Mouse (Mus musculus) hindbrain, embryonic 10.5 days (tissue): ENCODE measurements at regions not wholly inside any gene's neighbourhood (a gene's known extent, or its start where the extent isn't known, plus 50 kb on each side); places are given as distances from the start of the nearest gene placed in this dataset.

Experiments
- DNase-seq: peaks from one replicate; pipeline ENCODE4 v3.0.0-alpha.2; 2017; ENCODE audit warnings: low spot score
- H3K27ac ChIP-seq: fragments of 300-500 bp; sonication (generic); 2 replicates; pipeline ENCODE4 v1.5.1; 2016; ENCODE audit warnings: mild to moderate bottlenecking, moderate library complexity
- H3K27me3 ChIP-seq: fragments of 300-500 bp; sonication (generic); 2 replicates; pipeline ENCODE4 v1.6.1; 2016; ENCODE audit warnings: mild to moderate bottlenecking; ENCODE audit not compliant: poor library complexity, insufficient read depth, severe bottlenecking
- H3K36me3 ChIP-seq: fragments of 300-500 bp; sonication (generic); 2 replicates; pipeline ENCODE4 v1.6.1; 2016; ENCODE audit warnings: mild to moderate bottlenecking, moderate library complexity
- H3K4me1 ChIP-seq: fragments of 300-500 bp; sonication (generic); replicated peaks from 2 replicates; pipeline ENCODE4 v1.6.1; 2016; ENCODE audit warnings: mild to moderate bottlenecking
- H3K4me3 ChIP-seq: fragments of 300-500 bp; sonication (generic); 2 replicates; pipeline ENCODE4 v1.5.1; 2016; ENCODE audit warnings: mild to moderate bottlenecking, moderate library complexity
- H3K9me3 ChIP-seq: fragments of 300-500 bp; sonication (generic); 2 replicates; pipeline ENCODE4 v1.6.1; 2016; ENCODE audit warnings: mild to moderate bottlenecking, moderate library complexity
- WGBS: fragments of 180-500 bp; shearing (Covaris S2); methylation state at CpG from one replicate; pipeline ENCODE4 v1.1.7; 2016; 5-methylcytosine and 5-hydroxymethylcytosine counted together

DNA sequence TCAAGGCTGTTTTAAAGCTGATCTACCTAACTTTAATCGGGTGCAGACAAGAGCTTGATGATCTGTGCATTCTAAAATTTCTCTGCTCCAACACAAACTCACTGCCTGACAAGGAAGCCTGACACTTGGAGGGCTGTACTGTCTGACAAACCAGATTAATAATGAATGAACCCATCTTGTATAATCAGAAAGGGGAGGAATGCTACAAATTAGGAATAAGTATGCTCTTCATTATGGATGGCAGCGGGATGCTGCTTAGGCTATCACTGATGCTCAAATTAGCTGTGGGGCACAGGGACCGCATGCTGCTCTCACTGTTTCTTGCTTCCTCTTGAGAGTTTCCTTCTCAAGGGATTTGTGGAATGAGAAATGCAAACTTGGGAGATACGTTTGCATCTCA lies 213.8 kb upstream of the Veph1 start:
- H3K9me3 ChIP-seq, result no peaks in the 10 kb centered on the region
- peaks cover 9% of the 10 kb centered on the region for H3K4me1 ChIP-seq
- no peaks in the 10 kb centered on the region for H3K36me3 ChIP-seq
- H3K27ac ChIP-seq, result no peak overlapping the region
- 82% methylated on average over 4 of the region's 4 CpGs for WGBS
- H3K4me3 ChIP-seq, result no peak overlapping the region
- H3K27me3 ChIP-seq, result no peaks in the 10 kb centered on the region
- no peak for DNase-seq

DNA sequence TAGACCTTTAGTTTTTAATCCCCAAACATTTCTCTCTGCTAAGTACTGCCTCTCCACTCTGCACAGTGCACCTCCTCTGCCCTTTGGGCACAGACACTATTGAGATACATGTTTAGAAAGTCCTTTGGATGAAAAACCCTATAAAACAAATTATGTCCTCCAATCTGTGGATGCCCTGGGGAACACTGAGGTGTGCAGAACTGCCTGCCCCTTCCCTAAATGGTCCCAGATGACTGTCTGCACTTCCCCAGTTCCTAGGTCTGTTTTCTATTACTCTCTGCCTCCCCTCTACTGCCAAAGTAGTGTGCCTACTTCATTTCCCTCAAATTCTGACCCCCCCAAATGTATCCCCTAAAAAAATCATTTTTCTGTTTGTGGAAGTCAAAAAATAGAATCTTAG lies 209.5 kb upstream of the Veph1 start:
- Histone ChIP-seq H3K9me3 (no peaks in the 10 kb centered on the region), H3K36me3 (no peaks in the 10 kb centered on the region), H3K27me3 (no peaks in the 10 kb centered on the region), H3K4me3 (no peak overlapping the region), H3K4me1 (peaks cover 10% of the 10 kb centered on the region), H3K27ac (no peak overlapping the region)
- no peak for DNase-seq

DNA sequence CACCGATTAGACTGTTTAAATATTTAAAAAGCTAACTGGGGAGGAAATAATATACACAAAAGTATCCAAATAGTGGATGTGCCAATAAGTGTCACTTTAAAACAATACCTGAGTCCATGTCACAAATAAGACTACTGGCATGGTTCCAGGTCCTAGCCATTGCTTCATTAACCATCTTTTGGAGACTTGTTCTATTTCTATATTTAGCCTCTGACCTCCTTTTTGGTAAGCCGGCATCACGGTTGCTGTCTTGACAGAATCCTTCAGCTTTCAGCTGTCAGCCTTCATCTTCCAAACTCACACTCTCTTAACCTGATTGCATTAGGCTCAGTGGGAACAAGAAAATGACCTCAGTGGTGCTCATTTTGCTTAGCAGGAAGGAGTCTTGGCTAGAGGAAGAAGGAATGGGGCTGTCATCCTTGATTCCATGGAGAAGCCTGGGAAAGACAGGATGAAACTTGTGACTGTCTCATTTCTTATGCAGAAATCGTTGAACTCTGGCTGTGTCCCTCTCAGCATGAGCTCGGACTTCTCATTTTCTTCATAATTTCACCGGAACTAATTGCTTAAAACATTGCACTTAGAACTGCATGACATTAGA lies 208.9 kb upstream of the Veph1 start:
- no peaks in the 10 kb centered on the region for H3K27me3 ChIP-seq
- DNase-seq, result no peak
- H3K4me3 ChIP-seq, result no peak overlapping the region
- H3K27ac ChIP-seq, result no peak overlapping the region
- H3K9me3 ChIP-seq, result no peaks in the 10 kb centered on the region
- no peaks in the 10 kb centered on the region for H3K36me3 ChIP-seq
- peaks cover 10% of the 10 kb centered on the region for H3K4me1 ChIP-seq
- WGBS, result 59% methylated on average over 6 of the region's 6 CpGs

DNA sequence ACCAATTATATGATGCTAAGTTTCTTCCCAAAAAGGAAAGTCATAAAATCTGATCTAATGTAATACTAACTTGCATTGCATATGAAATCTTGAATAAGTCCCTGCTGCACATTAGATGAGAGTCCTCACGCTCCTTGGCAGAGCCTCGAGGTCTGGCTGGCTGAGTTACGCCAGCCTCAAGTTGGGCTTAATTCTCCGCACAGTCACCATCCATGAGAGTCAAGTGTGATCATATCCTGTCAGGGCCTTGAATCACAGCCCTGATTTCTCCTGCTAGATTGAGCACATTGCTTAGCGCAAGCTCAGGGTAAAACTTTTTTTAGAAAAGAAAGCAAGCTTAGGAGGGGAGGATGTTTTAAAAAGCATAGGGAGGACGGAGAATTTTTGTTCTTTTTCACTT lies 208.1 kb upstream of the Veph1 start:
- H3K27ac ChIP-seq, result no peak overlapping the region
- 88% methylated on average over 6 of the region's 6 CpGs for WGBS
- H3K36me3 ChIP-seq, result no peaks in the 10 kb centered on the region
- no peak for DNase-seq
- H3K27me3 ChIP-seq, result no peaks in the 10 kb centered on the region
- no peak overlapping the region for H3K4me3 ChIP-seq
- H3K9me3 ChIP-seq, result no peaks in the 10 kb centered on the region
- peaks cover 10% of the 10 kb centered on the region for H3K4me1 ChIP-seq

DNA sequence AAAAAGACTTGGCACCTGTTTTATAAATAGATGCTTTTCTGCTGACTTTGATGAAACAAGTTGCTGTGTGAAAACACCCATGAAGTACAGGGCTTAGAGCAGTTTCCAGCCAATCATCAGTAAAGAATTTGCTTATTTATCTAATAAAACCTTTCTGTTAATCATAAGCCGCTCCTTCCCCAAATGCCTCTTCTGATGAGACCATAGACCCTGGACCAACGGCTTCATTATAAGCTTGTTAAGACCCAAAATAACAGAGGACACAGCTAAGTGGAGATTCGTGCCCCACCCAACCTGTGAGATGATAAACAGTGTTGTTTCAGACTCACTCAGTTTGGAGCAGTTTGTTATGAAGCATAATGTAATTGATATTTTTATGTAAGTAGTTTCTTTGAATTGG lies 207.0 kb upstream of the Veph1 start:
- no peak for DNase-seq
- Histone ChIP-seq H3K4me3 (no peak overlapping the region), H3K27ac (no peak overlapping the region), H3K9me3 (no peaks in the 10 kb centered on the region), H3K4me1 (peaks cover 10% of the 10 kb centered on the region), H3K36me3 (no peaks in the 10 kb centered on the region), H3K27me3 (no peaks in the 10 kb centered on the region)
- 84% methylated on average over 3 of the region's 3 CpGs for WGBS

DNA sequence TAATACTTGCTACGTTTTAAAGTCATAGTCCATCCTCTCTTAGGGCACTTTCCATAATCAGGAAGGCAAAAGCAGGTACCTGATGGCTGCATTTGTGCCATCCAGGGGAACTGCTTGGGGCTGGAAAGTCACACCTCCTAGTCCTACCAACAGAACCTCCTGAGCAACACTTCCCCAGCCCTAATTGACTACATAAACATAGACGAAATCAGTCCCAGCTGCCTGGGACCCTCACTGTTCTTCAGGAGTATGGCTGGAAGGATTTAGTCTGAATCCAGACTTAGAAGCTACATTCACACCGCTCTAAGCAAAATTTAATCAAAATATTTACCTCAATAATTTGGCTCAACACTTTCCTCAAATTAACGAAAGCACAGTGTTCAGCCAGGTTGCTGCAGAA lies 205.2 kb upstream of the Veph1 start:
- no peaks in the 10 kb centered on the region for H3K36me3 ChIP-seq
- no peak overlapping the region for H3K4me3 ChIP-seq
- no peaks in the 10 kb centered on the region for H3K9me3 ChIP-seq
- 75% methylated on average over 4 of the region's 4 CpGs for WGBS
- no peak overlapping the region for H3K27ac ChIP-seq
- no peaks in the 10 kb centered on the region for H3K27me3 ChIP-seq
- H3K4me1 ChIP-seq, result peaks cover 10% of the 10 kb centered on the region
- no peak for DNase-seq

DNA sequence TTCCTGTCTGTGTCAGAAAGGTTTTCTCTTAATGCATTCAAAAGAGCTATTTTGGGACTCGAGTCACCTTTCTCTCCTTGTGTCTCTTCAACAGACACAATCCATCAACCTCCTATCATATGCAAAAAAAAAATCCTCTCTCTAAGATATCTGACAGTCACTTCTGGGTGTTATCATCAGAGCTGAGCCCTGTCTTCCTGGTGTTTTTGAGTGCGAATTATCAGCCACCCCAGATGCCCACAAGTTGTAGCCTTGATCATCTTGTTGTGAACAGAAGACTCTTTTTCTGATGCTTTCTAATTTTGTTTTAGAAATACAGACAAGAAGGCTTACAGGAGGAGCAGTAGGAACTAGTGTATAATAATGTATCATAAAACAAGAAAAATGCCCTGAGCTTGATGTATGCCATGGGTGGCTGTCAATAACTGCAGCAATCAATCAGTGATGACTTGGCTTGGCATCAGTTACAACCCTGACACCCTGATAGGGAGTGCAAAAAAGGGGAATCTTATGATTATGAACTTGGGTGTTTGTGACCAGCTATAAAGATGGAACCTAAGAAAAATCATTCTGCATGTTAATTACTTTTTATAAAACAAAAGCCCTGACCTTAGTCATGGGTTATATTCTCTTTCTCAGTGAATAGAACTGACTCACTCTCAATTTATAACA lies 197.9 kb upstream of the Veph1 start:
- 87% methylated on average over 2 of the region's 2 CpGs for WGBS
- no peak for DNase-seq
- Histone ChIP-seq H3K9me3 (no peaks in the 10 kb centered on the region), H3K36me3 (no peaks in the 10 kb centered on the region), H3K27me3 (no peaks in the 10 kb centered on the region), H3K4me3 (no peak overlapping the region), H3K4me1 (peaks cover 10% of the 10 kb centered on the region), H3K27ac (no peak overlapping the region)

DNA sequence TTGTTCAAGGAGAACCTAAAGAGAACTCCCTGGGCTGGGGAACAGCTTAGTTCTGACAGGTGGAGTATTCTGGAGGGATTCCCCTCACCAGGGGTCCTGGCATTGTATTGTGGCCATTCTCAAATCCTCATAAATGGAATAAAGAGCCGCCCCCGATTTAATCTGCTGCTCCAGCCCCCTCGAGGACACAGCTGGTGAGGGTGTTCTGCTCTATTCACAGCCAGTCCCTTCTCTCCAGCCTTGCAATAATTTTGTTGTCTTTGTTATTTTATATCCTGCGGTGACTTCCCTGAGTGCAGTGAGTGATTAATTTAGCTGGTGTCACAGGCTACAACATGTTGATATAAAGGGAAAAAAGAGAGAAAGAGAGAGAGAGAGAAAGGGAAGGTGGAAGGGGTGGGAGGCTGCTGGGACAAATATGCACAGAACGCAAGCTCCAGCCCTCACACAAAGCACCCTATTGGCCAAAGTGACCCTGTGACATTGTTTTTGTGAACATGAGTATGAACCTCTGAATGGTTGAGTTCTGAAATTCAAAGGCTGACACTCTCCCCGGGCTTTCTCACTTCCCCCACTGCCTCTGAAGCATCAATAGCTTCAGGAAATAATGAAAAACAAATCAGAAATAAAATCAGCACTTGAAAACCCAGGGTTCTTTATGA lies 194.2 kb upstream of the Veph1 start:
- DNase-seq, result peak; percentile 21
- Histone ChIP-seq H3K27me3 (no peaks in the 10 kb centered on the region), H3K27ac (peak overlapping the region; percentile 35; the same call in 1 of the 2 replicates), H3K4me3 (no peak overlapping the region), H3K36me3 (no peaks in the 10 kb centered on the region), H3K9me3 (no peaks in the 10 kb centered on the region), H3K4me1 (peaks cover 10% of the 10 kb centered on the region)
- WGBS, result 27% methylated on average over 6 of the region's 6 CpGs

DNA sequence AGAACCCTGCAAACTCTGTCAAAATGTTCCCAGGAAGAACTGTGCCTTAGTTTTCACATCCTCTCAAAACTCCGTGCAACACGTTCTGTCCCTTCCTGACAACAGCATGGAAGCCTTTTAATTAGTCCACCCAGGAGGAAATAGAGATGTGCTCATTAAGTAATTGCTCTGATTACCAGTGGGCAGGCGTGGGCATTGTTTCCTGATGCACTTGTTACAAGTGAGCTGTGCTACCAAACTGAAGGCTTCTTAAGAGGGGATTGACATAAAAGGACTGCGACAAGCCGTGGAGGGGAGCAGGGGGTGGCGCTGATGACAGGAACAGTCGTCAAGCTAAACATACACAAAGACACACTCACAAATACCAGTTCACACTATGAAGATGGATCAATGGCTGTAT lies 192.1 kb upstream of the Veph1 start:
- H3K36me3 ChIP-seq, result no peaks in the 10 kb centered on the region
- 60% methylated on average over 7 of the region's 7 CpGs for WGBS
- H3K27ac ChIP-seq, result no peak overlapping the region
- H3K4me3 ChIP-seq, result no peak overlapping the region
- no peaks in the 10 kb centered on the region for H3K9me3 ChIP-seq
- no peak for DNase-seq
- no peaks in the 10 kb centered on the region for H3K27me3 ChIP-seq
- peaks cover 10% of the 10 kb centered on the region for H3K4me1 ChIP-seq

DNA sequence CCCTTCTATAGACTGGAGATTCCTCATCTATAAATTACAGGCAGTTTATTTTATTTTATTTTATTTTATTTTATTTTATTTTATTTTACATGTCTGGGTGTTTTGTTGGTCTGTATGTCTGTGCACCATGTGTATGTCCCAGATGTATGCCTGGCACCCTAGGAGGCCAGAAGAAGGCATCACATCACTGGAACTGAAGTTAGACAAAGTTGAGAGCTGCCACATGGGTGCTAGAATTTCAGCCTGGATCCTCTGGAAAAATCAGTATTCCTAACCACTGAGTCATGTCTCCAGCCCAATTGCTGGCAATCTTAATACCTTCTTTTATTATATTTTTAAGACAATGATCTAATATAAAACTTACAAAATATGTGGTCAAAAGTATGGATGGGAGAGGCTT lies 190.0 kb upstream of the Veph1 start:
- Histone ChIP-seq H3K27me3 (no peaks in the 10 kb centered on the region), H3K9me3 (no peaks in the 10 kb centered on the region), H3K4me1 (peaks cover 10% of the 10 kb centered on the region), H3K4me3 (no peak overlapping the region), H3K27ac (no peak overlapping the region), H3K36me3 (no peaks in the 10 kb centered on the region)
- DNase-seq, result no peak

DNA sequence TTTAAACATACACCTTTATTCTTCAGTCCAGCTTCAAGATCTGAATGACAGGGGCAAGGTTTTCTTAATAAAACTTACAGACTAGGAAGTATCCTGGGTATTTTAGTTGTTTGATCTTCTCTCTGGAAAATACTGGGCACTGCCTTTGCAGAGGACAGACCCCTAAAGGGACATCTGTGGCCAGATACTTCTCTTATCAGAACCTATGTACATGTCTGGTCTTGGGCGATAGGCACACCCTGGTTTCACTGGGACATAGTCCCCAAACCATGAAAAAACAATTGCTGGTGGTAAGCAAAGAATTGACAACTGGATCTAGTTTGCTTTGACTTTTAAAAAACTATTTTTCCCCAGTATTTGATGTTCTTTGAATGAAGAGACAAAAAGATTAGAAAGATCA lies 189.5 kb upstream of the Veph1 start:
- no peak for DNase-seq
- 82% methylated on average over 1 of the region's 1 CpGs for WGBS
- Histone ChIP-seq H3K27ac (no peak overlapping the region), H3K27me3 (no peaks in the 10 kb centered on the region), H3K9me3 (no peaks in the 10 kb centered on the region), H3K36me3 (no peaks in the 10 kb centered on the region), H3K4me3 (no peak overlapping the region), H3K4me1 (peaks cover 8% of the 10 kb centered on the region)

DNA sequence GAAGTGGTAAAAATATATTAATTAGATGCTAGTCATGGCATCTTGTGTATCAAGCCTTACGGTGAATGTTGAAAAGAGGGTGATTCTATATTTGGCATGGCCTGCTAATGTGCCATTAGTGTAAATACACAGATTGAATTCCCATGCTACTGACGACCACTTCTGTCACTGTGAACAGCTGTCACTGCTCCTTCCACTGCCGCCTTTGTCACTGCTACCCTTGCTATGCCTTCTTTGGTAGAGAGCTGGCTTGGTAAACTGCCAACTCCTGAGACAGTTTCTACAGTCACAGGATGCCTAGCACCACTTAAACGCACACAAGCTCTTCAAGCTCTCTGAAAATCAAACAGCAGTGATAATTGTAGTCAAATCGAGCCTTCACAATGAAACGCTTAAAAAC lies 184.1 kb upstream of the Veph1 start:
- H3K4me3 ChIP-seq, result no peak overlapping the region
- WGBS, result 80% methylated on average over 6 of the region's 6 CpGs
- H3K9me3 ChIP-seq, result no peaks in the 10 kb centered on the region
- H3K27ac ChIP-seq, result no peak overlapping the region
- no peaks in the 10 kb centered on the region for H3K36me3 ChIP-seq
- DNase-seq, result no peak
- no peaks in the 10 kb centered on the region for H3K4me1 ChIP-seq
- no peaks in the 10 kb centered on the region for H3K27me3 ChIP-seq

DNA sequence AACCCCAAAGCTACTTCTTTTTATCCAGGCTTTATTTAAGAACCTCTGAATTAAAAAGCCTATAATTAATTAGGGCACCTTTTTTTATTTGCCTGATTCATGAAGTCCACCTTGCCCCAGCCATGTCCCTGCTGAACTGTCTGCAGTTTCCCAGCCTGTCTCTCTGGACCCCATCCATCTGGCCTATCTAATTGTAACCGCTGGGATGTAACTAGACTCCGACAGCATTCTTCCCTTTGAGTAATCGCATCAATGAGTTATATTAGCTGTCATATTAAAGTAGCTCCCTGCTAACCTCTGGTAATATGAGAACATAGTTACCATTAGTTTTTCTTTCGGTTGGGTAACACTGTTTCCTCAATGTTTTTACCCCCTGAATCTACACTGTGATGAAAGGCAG lies 182.6 kb upstream of the Veph1 start:
- Histone ChIP-seq H3K36me3 (no peaks in the 10 kb centered on the region), H3K9me3 (no peaks in the 10 kb centered on the region), H3K4me1 (no peaks in the 10 kb centered on the region), H3K27ac (no peak overlapping the region), H3K4me3 (no peak overlapping the region), H3K27me3 (no peaks in the 10 kb centered on the region)
- WGBS, result 64% methylated on average over 4 of the region's 4 CpGs
- DNase-seq, result no peak
